Comparison of ENCODE assay signal across 33 mouse cellular contexts in the genomic region with DNA sequence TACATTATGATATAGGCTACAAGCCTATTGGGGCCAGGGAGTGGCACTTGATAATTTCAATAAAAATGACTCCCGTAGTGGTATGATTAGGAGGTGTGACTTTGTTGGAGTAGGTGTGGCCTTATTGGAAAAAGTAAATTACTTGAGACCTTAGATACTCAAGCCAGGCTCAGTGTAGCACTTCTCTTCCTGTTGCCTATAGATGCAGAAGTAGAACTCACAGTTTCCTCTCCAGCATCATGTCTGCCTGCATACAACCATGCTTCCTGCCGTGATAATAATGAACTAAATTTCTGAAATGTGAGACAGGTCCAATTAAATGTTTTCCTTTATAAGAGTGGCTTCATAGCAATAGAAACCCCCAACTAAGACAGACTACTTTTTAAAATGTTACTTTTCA. TPM values are rescaled to one million over a fixed set of nuclear protein-coding genes. Genes with fewer than 3 reads are reported as not detected.
"Had no signal": no experiment of that assay in that cellular context is flagged by ENCODE, and none has a peak within 500 bp of the region (broad histone marks: within the 10 kb centered on the region; RNA-seq: fewer than 3 reads in every experiment).

No protein-coding gene starts in this region.

- H3K4me1 ChIP-seq: heart, embryonic 13.5 days; heart, embryonic 15.5 days; hindbrain, embryonic 10.5 days; hindbrain, embryonic 12.5 days; limb, embryonic 10.5 days; limb, embryonic 12.5 days; liver, embryonic 13.5 days had no signal

- H3K4me3 ChIP-seq: gastrocnemius, adult 2 months; heart, adult 2 months; heart, embryonic 13.5 days; heart, embryonic 15.5 days; hindbrain, embryonic 10.5 days; hindbrain, embryonic 12.5 days; layer of hippocampus, adult 2 months; left cerebral cortex, adult 2 months; limb, embryonic 10.5 days; limb, embryonic 12.5 days; liver, embryonic 13.5 days had no signal

- H3K27me3 ChIP-seq: heart, embryonic 13.5 days; heart, embryonic 15.5 days; hindbrain, embryonic 12.5 days; limb, embryonic 12.5 days; liver, embryonic 13.5 days had no signal

- H3K9me3 ChIP-seq: heart, embryonic 13.5 days; heart, embryonic 15.5 days; hindbrain, embryonic 10.5 days; hindbrain, embryonic 12.5 days; limb, embryonic 10.5 days; limb, embryonic 12.5 days; liver, embryonic 13.5 days had no signal

- DNase-seq: gastrocnemius, adult 2 months; gastrocnemius, postnatal 10 days; gastrocnemius, postnatal 25 days; heart, adult 11 months; heart, adult 2 months; heart, postnatal 4 days; kidney, adult 11 months; kidney, adult 8-10 months; kidney, postnatal 10 days; kidney, postnatal 25 days; kidney, postnatal 4 days; liver; liver, embryonic 13.5 days had no signal

- H3K27ac ChIP-seq: gastrocnemius, adult 2 months; heart, adult 2 months; heart, embryonic 13.5 days; heart, embryonic 15.5 days; hindbrain, embryonic 10.5 days; hindbrain, embryonic 12.5 days; hindbrain, embryonic 14.5 days; layer of hippocampus, adult 2 months; left cerebral cortex, adult 2 months; limb, embryonic 10.5 days; limb, embryonic 12.5 days; liver, embryonic 13.5 days had no signal

- ATAC-seq: hindbrain, embryonic 16.5 days; intestine, embryonic 16.5 days had no signal

- H3K36me3 ChIP-seq: heart, embryonic 13.5 days; heart, embryonic 15.5 days; hindbrain, embryonic 10.5 days; hindbrain, embryonic 12.5 days; limb, embryonic 10.5 days; limb, embryonic 12.5 days; liver, embryonic 13.5 days had no signal

RNA-seq across cellular contexts. Expression of gene P2ry10, which starts 45.9 kb away (rescaled TPM):
- total RNA-seq: gastrocnemius, adult 2 months; gastrocnemius, postnatal 25 days; heart, postnatal 4 days; layer of hippocampus, adult 2 months; layer of hippocampus, postnatal 10 days; layer of hippocampus, postnatal 25 days; left cerebral cortex, adult 2 months; left cerebral cortex, postnatal 14 days; left cerebral cortex, postnatal 36 days had no signal
- polyA plus RNA-seq: frontal cortex, adult 2 months; heart, embryonic 11.5 days; heart, embryonic 13.5 days; heart, postnatal 0 days; hindbrain, embryonic 10.5 days; hindbrain, embryonic 12.5 days; hindbrain, embryonic 14.5 days; hindbrain, embryonic 16.5 days; intestine, embryonic 14.5 days; kidney, embryonic 14.5 days; limb, embryonic 12.5 days had no signal
